Mouse (Mus musculus): ENCODE measurements around the gene Cygb. TPM values are rescaled to one million over a fixed set of nuclear protein-coding genes. Genes with fewer than 3 reads are reported as not detected.

Cygb gene
- polyA plus RNA-seq, 1 experiment from 2014 or later: 20.5 TPM

GRCm38 (mm10) chr11:116627072-116628020 lies 26.8 kb downstream of the Cygb start:
- 33% methylated on average over 10 of the region's 10 CpGs for WGBS
- no peak overlapping the region for H3K4me2 ChIP-seq (ENCODE audit: low read depth, low read length)
- H3K36me3 ChIP-seq (ENCODE audit: control insufficient read depth, insufficient read depth, low read length): no peaks in the 10 kb centered on the region
- H3K9ac ChIP-seq (ENCODE audit: low read depth, low read length): no peak overlapping the region
- ATAC-seq (ENCODE audit: low read depth): no peak
- H3K9me3 ChIP-seq (ENCODE audit: control insufficient read depth, low read length): no peaks in the 10 kb centered on the region
- peaks cover 3% of the 10 kb centered on the region; the same call in 1 of the 2 replicates for H3K27me3 ChIP-seq (replicated peaks; ENCODE audit: control insufficient read depth, insufficient read depth, low read length)
- 0 out of 2 replicates have a peak, but pooled peaks cover 10% of the 10 kb centered on the region for H3K4me1 ChIP-seq (ENCODE audit: control insufficient read depth, insufficient read depth, low read length)
- H3K4me3 ChIP-seq (ENCODE audit: low read depth, low read length): no peak overlapping the region
- H3K27ac ChIP-seq (replicated peaks; ENCODE audit: low read depth, low read length): no peak overlapping the region
- no peak for DNase-seq (ENCODE audit: low spot score)

- Histone ChIP-seq H3K4me3 (ENCODE audit: low read depth, low read length) (no peak within 1 kb of the TSS), H3K4me2 (ENCODE audit: low read depth, low read length) (no peak within 1 kb of the TSS), H3K9me3 (ENCODE audit: control insufficient read depth, low read length) (no peaks in the 10 kb centered on the region), H3K36me3 (ENCODE audit: control insufficient read depth, insufficient read depth, low read length) (no peaks in the 10 kb centered on the region), H3K4me1 (ENCODE audit: control insufficient read depth, insufficient read depth, low read length) (peaks cover 14% of the 10 kb centered on the region; the same call in 1 of the 2 replicates), H3K27ac (replicated peaks; ENCODE audit: low read depth, low read length) (no peak within 1 kb of the TSS), H3K9ac (ENCODE audit: low read depth, low read length) (no peak within 1 kb of the TSS), H3K27me3 (replicated peaks; ENCODE audit: control insufficient read depth, insufficient read depth, low read length) (peaks cover 3% of the 10 kb centered on the region; the same call in 1 of the 2 replicates)
- 66% methylated on average over 10 of the region's 10 CpGs for WGBS
- ATAC-seq (ENCODE audit: low read depth) (no peak), DNase-seq (ENCODE audit: low spot score) (no peak)
These were observed 27.6 kb downstream of the Cygb start, which contains the start of gene Rhbdf2 for GRCm38 (mm10) chr11:116626299-116627071. Rhbdf2 (minus strand) TSS chr11:116627019.

GRCm38 (mm10) chr11:116625081-116626000 lies 28.8 kb downstream of the Cygb start:
- peaks cover 3% of the 10 kb centered on the region; the same call in 1 of the 2 replicates for H3K27me3 ChIP-seq (replicated peaks; ENCODE audit: control insufficient read depth, insufficient read depth, low read length)
- no peaks in the 10 kb centered on the region for H3K36me3 ChIP-seq (ENCODE audit: control insufficient read depth, insufficient read depth, low read length)
- H3K4me2 ChIP-seq (ENCODE audit: low read depth, low read length): no peak overlapping the region
- ATAC-seq (ENCODE audit: low read depth) (no peak), DNase-seq (ENCODE audit: low spot score) (no peak)
- H3K9ac ChIP-seq (ENCODE audit: low read depth, low read length): no peak overlapping the region
- peaks cover 24% of the 10 kb centered on the region for H3K4me1 ChIP-seq (ENCODE audit: control insufficient read depth, insufficient read depth, low read length)
- no peak overlapping the region for H3K4me3 ChIP-seq (ENCODE audit: low read depth, low read length)
- H3K27ac ChIP-seq (replicated peaks; ENCODE audit: low read depth, low read length): no peak overlapping the region
- no peaks in the 10 kb centered on the region for H3K9me3 ChIP-seq (ENCODE audit: control insufficient read depth, low read length)
- WGBS: 78% methylated on average over 17 of the region's 17 CpGs

GRCm38 (mm10) chr11:116624131-116624832 lies 29.8 kb downstream of the Cygb start:
- H3K36me3 ChIP-seq (ENCODE audit: control insufficient read depth, insufficient read depth, low read length): no peaks in the 10 kb centered on the region
- no peak overlapping the region for H3K27ac ChIP-seq (replicated peaks; ENCODE audit: low read depth, low read length)
- peaks cover 3% of the 10 kb centered on the region; the same call in 1 of the 2 replicates for H3K27me3 ChIP-seq (replicated peaks; ENCODE audit: control insufficient read depth, insufficient read depth, low read length)
- H3K4me2 ChIP-seq (ENCODE audit: low read depth, low read length): peak overlapping the region; percentile 82
- H3K9ac ChIP-seq (ENCODE audit: low read depth, low read length): peak overlapping the region; percentile 69
- no peaks in the 10 kb centered on the region for H3K9me3 ChIP-seq (ENCODE audit: control insufficient read depth, low read length)
- H3K4me3 ChIP-seq (ENCODE audit: low read depth, low read length): peak overlapping the region; percentile 61
- whole genome bisulfite sequencing: 28% methylated on average over 18 of the region's 42 CpGs
- H3K4me1 ChIP-seq (ENCODE audit: control insufficient read depth, insufficient read depth, low read length): peaks cover 24% of the 10 kb centered on the region
- peak; percentile 50 for ATAC-seq (ENCODE audit: low read depth)
- DNase-seq (ENCODE audit: low spot score): peak; percentile 80

GRCm38 (mm10) chr11:116623281-116624124 lies 30.6 kb downstream of the Cygb start:
- 8% methylated on average over 23 of the region's 40 CpGs for WGBS
- H3K36me3 ChIP-seq (ENCODE audit: control insufficient read depth, insufficient read depth, low read length): no peaks in the 10 kb centered on the region
- H3K4me2 ChIP-seq (ENCODE audit: low read depth, low read length): peak overlapping the region; percentile 82
- peak overlapping the region; percentile 69 for H3K9ac ChIP-seq (ENCODE audit: low read depth, low read length)
- ATAC-seq (ENCODE audit: low read depth) (peak; percentile 8), DNase-seq (ENCODE audit: low spot score) (no peak)
- peaks cover 3% of the 10 kb centered on the region; the same call in 1 of the 2 replicates for H3K27me3 ChIP-seq (replicated peaks; ENCODE audit: control insufficient read depth, insufficient read depth, low read length)
- H3K4me1 ChIP-seq (ENCODE audit: control insufficient read depth, insufficient read depth, low read length): peaks cover 24% of the 10 kb centered on the region
- H3K9me3 ChIP-seq (ENCODE audit: control insufficient read depth, low read length): no peaks in the 10 kb centered on the region
- H3K27ac ChIP-seq (replicated peaks; ENCODE audit: low read depth, low read length): no peak overlapping the region
- H3K4me3 ChIP-seq (ENCODE audit: low read depth, low read length): peak overlapping the region; percentile 61

- peak; percentile 61 for DNase-seq (ENCODE audit: low spot score)
- H3K27me3 ChIP-seq (replicated peaks; ENCODE audit: control insufficient read depth, insufficient read depth, low read length): peaks cover 3% of the 10 kb centered on the region; the same call in 1 of the 2 replicates
These were observed 32.8 kb downstream of the Cygb start for GRCm38 (mm10) chr11:116621258-116621704.

More at GRCm38 (mm10) chr11:116621258-116621704, 32.8 kb downstream of the Cygb start:
- peak; percentile 20; the same call in 1 of the 2 replicates for ATAC-seq (ENCODE audit: low read depth)
- no peaks in the 10 kb centered on the region for H3K9me3 ChIP-seq (ENCODE audit: control insufficient read depth, low read length)
- H3K4me3 ChIP-seq (ENCODE audit: low read depth, low read length): no peak overlapping the region
- 0 out of 2 replicates have a peak overlapping the region, but pooled peaks have one; percentile 32 for H3K9ac ChIP-seq (ENCODE audit: low read depth, low read length)
- no peak overlapping the region for H3K4me2 ChIP-seq (ENCODE audit: low read depth, low read length)
- no peaks in the 10 kb centered on the region for H3K36me3 ChIP-seq (ENCODE audit: control insufficient read depth, insufficient read depth, low read length)
- H3K4me1 ChIP-seq (ENCODE audit: control insufficient read depth, insufficient read depth, low read length): peaks cover 24% of the 10 kb centered on the region
- WGBS: 22% methylated on average over 6 of the region's 6 CpGs
- H3K27ac ChIP-seq (replicated peaks; ENCODE audit: low read depth, low read length): no peak overlapping the region
